Mouse (Mus musculus) myocyte (in vitro differentiated cells): Measurements from ENCODE around the gene Tssk1.

Experiments used
- E2F4 ChIP-seq: IDR thresholded peaks from one replicate; pipeline ENCODE4 v1.6.1; 2011; ENCODE audit warnings: mild to moderate bottlenecking, control low read depth, moderate library complexity; ENCODE audit not compliant: insufficient read depth
- MAX ChIP-seq: IDR thresholded peaks from one replicate; pipeline ENCODE4 v1.6.1; 2011; ENCODE audit warnings: low read depth, mild to moderate bottlenecking, control low read depth
- MYOD1 ChIP-seq, 3 experiments: IDR thresholded peaks; one replicate each; pipeline ENCODE4 v1.6.1; 2011; ENCODE audit warnings: control low read depth in 2 of 3, low read depth in 2 of 3, mild to moderate bottlenecking in 2 of 3, moderate library complexity in 1 of 3; ENCODE audit not compliant: insufficient read length in 2 of 3, control insufficient read depth in 1 of 3
- MYOG ChIP-seq, 3 experiments: IDR thresholded peaks; one replicate each; pipeline ENCODE4 v1.6.1; 2011; ENCODE audit warnings: control low read depth in 2 of 3, low read depth in 2 of 3, mild to moderate bottlenecking in 2 of 3; ENCODE audit not compliant: insufficient read length in 2 of 3, control insufficient read depth in 1 of 3, insufficient read depth in 1 of 3
- POLR2A ChIP-seq: IDR thresholded peaks from one replicate; pipeline ENCODE4 v1.6.1; 2011; ENCODE audit warnings: low read depth, mild to moderate bottlenecking, control low read depth, moderate library complexity; ENCODE audit not compliant: insufficient read length
- POLR2AphosphoS2 ChIP-seq: IDR thresholded peaks from one replicate; pipeline ENCODE4 v1.6.1; 2011; ENCODE audit warnings: low read depth, control low read depth; ENCODE audit not compliant: insufficient read length
- REST ChIP-seq: IDR thresholded peaks from one replicate; pipeline ENCODE4 v1.6.1; 2011; ENCODE audit warnings: mild to moderate bottlenecking, control low read depth, moderate library complexity; ENCODE audit not compliant: insufficient read depth, insufficient read length
- SRF ChIP-seq: IDR thresholded peaks from one replicate; pipeline ENCODE4 v1.6.1; 2011; ENCODE audit warnings: low read depth; ENCODE audit not compliant: control insufficient read depth, insufficient read length
- TCF12 ChIP-seq: IDR thresholded peaks from one replicate; pipeline ENCODE4 v1.6.1; 2011; ENCODE audit warnings: mild to moderate bottlenecking, control low read depth; ENCODE audit not compliant: poor library complexity, insufficient read depth, severe bottlenecking
- TCF3 ChIP-seq: IDR thresholded peaks from one replicate; pipeline ENCODE4 v1.6.1; 2011; ENCODE audit warnings: low read depth, control low read depth; ENCODE audit not compliant: insufficient read length
- USF1 ChIP-seq: IDR thresholded peaks from one replicate; pipeline ENCODE4 v1.6.1; 2011; ENCODE audit warnings: low read depth, mild to moderate bottlenecking, control low read depth, moderate library complexity

- no peak for TF ChIP-seq POLR2A
- no peak for TF ChIP-seq E2F4
- no peak for TF ChIP-seq USF1
- no peak for TF ChIP-seq POLR2AphosphoS2
- TF ChIP-seq MAX = no peak
- TF ChIP-seq MYOD1 (IDR thresholded peaks at IDR 0.05; ENCODE audit: control insufficient read depth in 1 of 3, insufficient read length in 2 of 3, low read depth in 2 of 3) = no peak
- no peak for TF ChIP-seq SRF
- TF ChIP-seq TCF12 = no peak
- TF ChIP-seq REST = no peak
- TF ChIP-seq TCF3 = no peak
- TF ChIP-seq MYOG (IDR thresholded peaks at IDR 0.05; ENCODE audit: control insufficient read depth in 1 of 3, insufficient read depth in 1 of 3, insufficient read length in 2 of 3, low read depth in 2 of 3) = no peak
Measured at GRCm38 (mm10) chr16:17936776-17937175, 42.8 kb downstream of the Tssk1 start.
